Mouse (Mus musculus) myocyte (in vitro differentiated cells): ENCODE results near the gene Zfp672. TPM values are rescaled to one million over a fixed set of nuclear protein-coding genes. Genes with fewer than 3 reads are reported as not detected.

ENCODE experiments used
- H3K27me3 ChIP-seq: one replicate; pipeline ENCODE4 v1.6.1; 2011; ENCODE audit not compliant: control insufficient read depth, insufficient read depth, insufficient read length
- H3K36me3 ChIP-seq: one replicate; pipeline ENCODE4 v1.6.1; 2011; ENCODE audit not compliant: control insufficient read depth, insufficient read depth
- H3K4me2 ChIP-seq: one replicate; pipeline ENCODE4 v1.6.1; 2011; ENCODE audit warnings: low read depth, control low read depth
- H3K4me3 ChIP-seq: one replicate; pipeline ENCODE4 v1.5.1; 2011; ENCODE audit warnings: mild to moderate bottlenecking, control low read depth, moderate library complexity
- H3K79me2 ChIP-seq: one replicate; pipeline ENCODE4 v1.6.1; 2011; ENCODE audit not compliant: control insufficient read depth, insufficient read depth
- H3ac ChIP-seq: one replicate; pipeline ENCODE4 v1.6.1; 2011; ENCODE audit not compliant: control insufficient read depth, insufficient read length
- CEBPB ChIP-seq: IDR thresholded peaks from 2 replicates; pipeline ENCODE4 v1.6.1; 2011; ENCODE audit warnings: mild to moderate bottlenecking, moderate library complexity; ENCODE audit not compliant: poor library complexity, insufficient read depth, severe bottlenecking
- E2F4 ChIP-seq: IDR thresholded peaks from one replicate; pipeline ENCODE4 v1.6.1; 2011; ENCODE audit warnings: mild to moderate bottlenecking, control low read depth, moderate library complexity; ENCODE audit not compliant: insufficient read depth
- MAX ChIP-seq: IDR thresholded peaks from one replicate; pipeline ENCODE4 v1.6.1; 2011; ENCODE audit warnings: low read depth, mild to moderate bottlenecking, control low read depth
- MYOD1 ChIP-seq, 3 experiments: IDR thresholded peaks; one replicate each; pipeline ENCODE4 v1.6.1; 2011; ENCODE audit warnings: control low read depth in 2 of 3, low read depth in 2 of 3, mild to moderate bottlenecking in 2 of 3, moderate library complexity in 1 of 3; ENCODE audit not compliant: insufficient read length in 2 of 3, control insufficient read depth in 1 of 3
- MYOG ChIP-seq, 3 experiments: IDR thresholded peaks; one replicate each; pipeline ENCODE4 v1.6.1; 2011; ENCODE audit warnings: control low read depth in 2 of 3, low read depth in 2 of 3, mild to moderate bottlenecking in 2 of 3; ENCODE audit not compliant: insufficient read length in 2 of 3, control insufficient read depth in 1 of 3, insufficient read depth in 1 of 3
- POLR2A ChIP-seq: IDR thresholded peaks from one replicate; pipeline ENCODE4 v1.6.1; 2011; ENCODE audit warnings: low read depth, mild to moderate bottlenecking, control low read depth, moderate library complexity; ENCODE audit not compliant: insufficient read length
- POLR2AphosphoS2 ChIP-seq: IDR thresholded peaks from one replicate; pipeline ENCODE4 v1.6.1; 2011; ENCODE audit warnings: low read depth, control low read depth; ENCODE audit not compliant: insufficient read length
- REST ChIP-seq: IDR thresholded peaks from one replicate; pipeline ENCODE4 v1.6.1; 2011; ENCODE audit warnings: mild to moderate bottlenecking, control low read depth, moderate library complexity; ENCODE audit not compliant: insufficient read depth, insufficient read length
- SRF ChIP-seq: IDR thresholded peaks from one replicate; pipeline ENCODE4 v1.6.1; 2011; ENCODE audit warnings: low read depth; ENCODE audit not compliant: control insufficient read depth, insufficient read length
- TCF12 ChIP-seq: IDR thresholded peaks from one replicate; pipeline ENCODE4 v1.6.1; 2011; ENCODE audit warnings: mild to moderate bottlenecking, control low read depth; ENCODE audit not compliant: poor library complexity, insufficient read depth, severe bottlenecking
- TCF3 ChIP-seq: IDR thresholded peaks from one replicate; pipeline ENCODE4 v1.6.1; 2011; ENCODE audit warnings: low read depth, control low read depth; ENCODE audit not compliant: insufficient read length
- USF1 ChIP-seq: IDR thresholded peaks from one replicate; pipeline ENCODE4 v1.6.1; 2011; ENCODE audit warnings: low read depth, mild to moderate bottlenecking, control low read depth, moderate library complexity
- polyA plus RNA-seq: library from polyadenylated mRNA; unstranded; fragments of >200 nt; fragmentation: generic; extraction: Trizol; gene quantifications from one replicate; pipeline ENCODE4 v1.2.1, GENCODE M21; 2012; ENCODE audit warnings: missing spikeins

The Zfp672 gene
- polyA plus RNA-seq, 1 experiment: 15.7 TPM

DNA sequence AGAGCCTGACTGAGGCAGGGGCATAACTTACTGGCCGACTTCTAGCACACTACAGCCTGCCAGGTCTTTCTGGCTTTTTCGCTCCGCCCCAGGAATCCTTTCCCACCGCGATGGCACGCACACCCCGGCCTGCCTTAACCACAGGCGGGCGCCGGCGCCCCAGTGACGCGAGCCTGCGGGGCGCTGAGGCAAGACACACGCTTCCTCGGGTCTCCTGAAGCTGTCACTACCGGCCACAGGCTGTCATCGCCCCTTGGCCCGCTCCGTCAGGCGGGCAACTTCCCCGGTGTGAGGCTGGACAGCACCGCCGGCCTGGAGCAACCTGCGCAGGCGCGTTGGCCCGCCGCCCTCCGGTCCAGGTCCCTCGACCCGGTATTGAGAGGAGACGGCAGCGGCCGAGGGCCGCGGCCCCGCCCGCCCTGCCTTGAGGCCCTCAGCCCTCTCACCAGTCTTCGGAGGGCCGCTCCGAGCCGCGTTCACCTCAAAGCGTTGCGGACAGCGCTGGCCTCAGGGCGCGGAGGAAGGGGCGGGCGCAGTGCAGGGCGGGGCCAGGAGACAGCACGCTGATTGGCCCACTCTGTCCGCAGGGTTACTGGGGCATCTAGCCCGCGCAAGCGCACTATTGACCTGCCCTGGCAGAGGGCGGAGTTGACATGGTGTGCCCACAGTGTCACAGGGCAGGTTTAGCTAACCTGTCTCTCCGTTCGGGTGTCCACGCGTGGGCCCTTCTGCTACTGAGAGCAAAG lies 7.1 kb downstream of the Zfp672 start:
- peak overlapping the region; percentile 85 for H3K4me2 ChIP-seq
- H3ac ChIP-seq: peak overlapping the region; percentile 60
- H3K27me3 ChIP-seq: no peaks in the 10 kb centered on the region
- peaks cover 35% of the 10 kb centered on the region for H3K36me3 ChIP-seq
- TF ChIP-seq MAX: no peak
- TF ChIP-seq POLR2A: peak; percentile 84
- peak in 1 of 3 experiments; percentile 44 for TF ChIP-seq MYOG (IDR thresholded peaks at IDR 0.05; ENCODE audit: control insufficient read depth in 1 of 3, insufficient read depth in 1 of 3, insufficient read length in 2 of 3, low read depth in 2 of 3)
- TF ChIP-seq POLR2AphosphoS2: peak; percentile 91
- TF ChIP-seq REST: peak; percentile 39
- no peak for TF ChIP-seq E2F4
- TF ChIP-seq USF1: no peak
- TF ChIP-seq CEBPB: no peak
- peak; percentile 35 for TF ChIP-seq SRF
- TF ChIP-seq MYOD1 (IDR thresholded peaks at IDR 0.05; ENCODE audit: control insufficient read depth in 1 of 3, insufficient read length in 2 of 3, low read depth in 2 of 3): no peak
- no peak for TF ChIP-seq TCF12
- TF ChIP-seq TCF3: peak; percentile 33
- H3K79me2 ChIP-seq: peaks cover 18% of the 10 kb centered on the region
- peak overlapping the region; percentile 43 for H3K4me3 ChIP-seq

DNA sequence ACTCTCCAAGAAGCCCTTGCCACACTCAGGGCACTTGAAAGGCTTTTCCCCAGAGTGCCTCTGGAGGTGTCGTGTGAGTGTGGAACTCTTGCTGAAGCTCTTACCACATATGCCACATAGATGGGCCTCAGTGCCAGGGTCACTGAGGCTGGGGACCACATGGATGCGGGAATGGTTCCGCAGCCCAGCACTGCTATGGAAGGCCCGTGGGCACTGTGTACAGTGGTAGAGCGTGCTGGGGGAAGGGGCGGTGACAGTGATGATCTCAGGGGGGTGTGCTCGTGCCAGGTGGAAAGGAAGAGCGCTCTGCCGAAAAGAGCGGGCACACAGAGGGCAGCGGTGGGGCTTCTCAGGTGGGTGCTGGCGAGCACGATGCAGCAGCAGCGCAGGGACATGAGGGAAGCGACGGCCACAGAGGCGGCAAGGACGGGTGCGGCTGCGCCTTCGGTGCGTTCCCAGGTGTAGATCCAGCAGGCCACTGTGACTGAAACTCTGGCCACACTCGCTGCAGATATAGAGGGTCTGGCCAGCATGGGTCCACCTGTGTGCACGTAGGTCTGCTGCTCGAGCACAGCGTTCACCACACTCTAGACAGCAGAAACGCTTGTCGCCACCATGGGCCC lies 13.3 kb downstream of the Zfp672 start:
- Histone ChIP-seq H3K4me3 (no peak overlapping the region), H3K79me2 (peaks cover 2% of the 10 kb centered on the region), H3K4me2 (no peak overlapping the region), H3K36me3 (peaks cover 42% of the 10 kb centered on the region), H3ac (no peak overlapping the region), H3K27me3 (no peaks in the 10 kb centered on the region)
- no peak for TF ChIP-seq MYOD1 (IDR thresholded peaks at IDR 0.05; ENCODE audit: control insufficient read depth in 1 of 3, insufficient read length in 2 of 3, low read depth in 2 of 3)
- TF ChIP-seq POLR2AphosphoS2: peak; percentile 61

DNA sequence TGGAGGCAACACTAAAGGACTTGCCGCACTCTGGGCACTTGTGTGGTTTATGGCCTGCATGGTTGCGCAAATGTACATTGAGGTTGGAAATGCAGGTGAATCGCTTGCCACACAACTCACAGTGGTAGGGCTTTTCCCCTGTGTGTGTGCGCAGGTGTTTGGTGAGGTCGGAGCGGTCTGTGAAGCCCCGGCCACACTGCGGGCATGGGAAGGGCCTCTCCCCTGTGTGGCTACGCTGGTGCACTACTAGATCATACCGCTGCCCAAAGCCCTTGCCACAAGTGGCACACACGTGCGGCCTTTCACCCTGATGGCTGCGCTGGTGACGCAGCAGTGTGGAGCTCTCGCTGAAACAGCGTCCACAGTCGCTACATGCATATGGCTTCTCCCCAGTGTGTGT lies 13.8 kb downstream of the Zfp672 start:
- TF ChIP-seq POLR2A (peak; percentile 27), E2F4 (no peak), MAX (no peak), POLR2AphosphoS2 (peak; percentile 71), CEBPB (no peak), MYOG (IDR thresholded peaks at IDR 0.05; ENCODE audit: control insufficient read depth in 1 of 3, insufficient read depth in 1 of 3, insufficient read length in 2 of 3, low read depth in 2 of 3) (no peak), TCF3 (no peak)
- H3ac ChIP-seq: no peak overlapping the region
- peaks cover 42% of the 10 kb centered on the region for H3K36me3 ChIP-seq
- no peaks in the 10 kb centered on the region for H3K27me3 ChIP-seq
- H3K79me2 ChIP-seq: no peaks in the 10 kb centered on the region
- H3K4me3 ChIP-seq: no peak overlapping the region
- H3K4me2 ChIP-seq: no peak overlapping the region

DNA sequence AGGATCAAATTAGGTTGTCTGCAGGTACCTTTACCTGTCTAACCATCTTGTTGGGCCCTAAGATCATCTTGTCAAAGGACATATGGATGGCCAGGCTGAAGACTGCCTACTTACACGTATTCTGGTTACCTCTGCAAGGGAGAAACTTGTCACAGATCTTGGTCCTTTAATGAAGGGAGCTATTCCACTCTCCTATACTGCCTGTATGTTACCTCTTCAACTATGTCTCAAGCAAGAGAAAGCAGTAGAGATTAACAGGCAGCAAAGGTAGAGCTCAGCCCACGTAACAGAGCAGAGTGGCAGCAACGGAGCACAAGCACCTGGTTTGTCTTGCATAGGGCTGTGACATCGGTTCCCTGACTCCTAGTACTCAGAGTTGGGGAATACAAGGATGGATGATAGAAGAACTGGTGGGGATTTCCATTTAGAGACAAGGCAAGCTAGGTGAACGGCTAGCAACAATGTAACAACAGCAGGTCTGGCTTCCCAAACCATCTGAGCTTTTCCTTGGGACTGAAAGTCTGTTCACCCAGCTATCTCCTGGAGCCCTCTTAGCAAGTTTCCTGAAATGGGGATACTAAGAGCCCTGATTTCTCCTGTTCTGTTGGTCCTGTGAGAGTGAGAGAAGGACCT lies 14.5 kb downstream of the Zfp672 start:
- Histone ChIP-seq H3K4me2 (no peak overlapping the region), H3K36me3 (peaks cover 41% of the 10 kb centered on the region), H3ac (no peak overlapping the region), H3K4me3 (no peak overlapping the region), H3K27me3 (no peaks in the 10 kb centered on the region), H3K79me2 (no peaks in the 10 kb centered on the region)
- TF ChIP-seq CEBPB: no peak
- TF ChIP-seq POLR2AphosphoS2: peak; percentile 66

DNA sequence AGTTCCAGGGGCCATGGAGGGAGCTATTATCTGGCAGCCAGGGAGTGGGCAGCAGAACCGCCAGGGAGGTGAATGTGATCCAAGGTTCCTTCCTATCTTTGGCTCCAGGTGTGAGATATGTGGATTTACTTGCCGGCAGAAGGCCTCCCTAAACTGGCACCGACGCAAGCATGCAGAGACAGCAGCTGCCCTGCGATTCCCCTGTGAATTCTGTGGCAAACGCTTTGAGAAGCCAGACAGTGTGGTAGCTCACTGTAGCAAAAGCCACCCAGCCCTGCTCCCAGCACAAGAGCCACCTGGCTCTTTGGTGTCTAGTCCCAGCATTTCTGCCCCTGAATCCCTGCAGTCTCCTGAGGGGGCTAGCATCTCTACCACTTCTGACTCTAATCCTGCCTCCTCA lies 16.1 kb downstream of the Zfp672 start:
- no peaks in the 10 kb centered on the region for H3K27me3 ChIP-seq
- H3ac ChIP-seq: no peak overlapping the region
- no peak overlapping the region for H3K4me2 ChIP-seq
- no peak overlapping the region for H3K4me3 ChIP-seq
- no peaks in the 10 kb centered on the region for H3K79me2 ChIP-seq
- TF ChIP-seq E2F4: no peak
- peak; percentile 73 for TF ChIP-seq POLR2AphosphoS2
- TF ChIP-seq REST: no peak
- no peak for TF ChIP-seq SRF
- TF ChIP-seq MYOD1 (IDR thresholded peaks at IDR 0.05; ENCODE audit: control insufficient read depth in 1 of 3, insufficient read length in 2 of 3, low read depth in 2 of 3): no peak
- H3K36me3 ChIP-seq: peaks cover 28% of the 10 kb centered on the region
